Mouse (Mus musculus): ENCODE results near the gene H13. TPM values are rescaled to one million over a fixed set of nuclear protein-coding genes. Genes with fewer than 3 reads are reported as not detected.

The H13 gene
- polyA plus RNA-seq, 2 experiments = 27.4 to 38.1 TPM

DNA sequence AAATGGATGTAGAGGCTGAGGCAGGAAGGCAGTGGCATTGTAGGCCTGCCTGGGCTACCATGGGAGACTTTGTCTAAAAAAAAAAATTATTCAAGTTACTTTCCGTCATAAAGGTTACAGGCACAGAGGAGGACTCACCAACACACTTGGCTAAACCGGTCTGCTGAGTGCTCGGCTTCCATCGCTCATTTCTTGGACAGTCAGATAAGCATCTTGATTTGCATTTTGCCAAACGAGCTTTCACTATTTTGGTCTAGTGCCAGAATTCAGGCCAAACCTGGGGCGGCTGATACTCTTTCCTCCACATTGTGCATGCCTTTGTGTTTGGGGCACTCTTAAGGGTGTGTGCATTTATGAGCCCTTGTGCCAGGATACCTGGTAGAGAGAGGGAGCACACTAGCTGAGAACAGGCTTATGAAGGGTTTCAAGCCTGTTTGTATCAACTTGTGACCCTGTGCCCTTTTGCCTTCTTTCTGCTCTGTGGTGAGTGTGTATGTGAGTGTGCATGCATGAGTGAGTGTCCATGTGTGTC, 47.0 kb downstream of the H13 start:
- H3K4me3 ChIP-seq (ENCODE audit: insufficient read depth in 1 of 2, low read depth in 2 of 2, low read length in 2 of 2) = no peak overlapping the region
- H3K36me3 ChIP-seq (replicated peaks; ENCODE audit: control insufficient read depth, insufficient read depth, low read depth) = no peaks in the 10 kb centered on the region
- 65% methylated on average over 6 of the region's 6 CpGs for WGBS (ENCODE audit: insufficient replicate concordance)
- no peak overlapping the region for H3K4me2 ChIP-seq (ENCODE audit: low read depth)
- no peaks in the 10 kb centered on the region for H3K4me1 ChIP-seq (replicated peaks; ENCODE audit: control insufficient read depth in 2 of 2, insufficient read depth in 2 of 2, low read length in 1 of 2)
- no peaks in the 10 kb centered on the region for H3K27me3 ChIP-seq (ENCODE audit: control insufficient read depth, insufficient read depth, low read length)
- DNase-seq (ENCODE audit: low read depth in 3 of 3, low spot score in 3 of 3) = no peak
- H3K27ac ChIP-seq = no peak overlapping the region
- ATAC-seq (ENCODE audit: insufficient read depth) = no peak
- no peak for TF ChIP-seq CTCF (IDR thresholded peaks at IDR 0.05; ENCODE audit: low read depth)
- TF ChIP-seq EP300 (IDR thresholded peaks at IDR 0.05; ENCODE audit: low read depth) = no peak
- H3K9ac ChIP-seq (replicated peaks) = no peak overlapping the region
- H3K9me3 ChIP-seq (ENCODE audit: control insufficient read depth, low read length) = no peaks in the 10 kb centered on the region

DNA sequence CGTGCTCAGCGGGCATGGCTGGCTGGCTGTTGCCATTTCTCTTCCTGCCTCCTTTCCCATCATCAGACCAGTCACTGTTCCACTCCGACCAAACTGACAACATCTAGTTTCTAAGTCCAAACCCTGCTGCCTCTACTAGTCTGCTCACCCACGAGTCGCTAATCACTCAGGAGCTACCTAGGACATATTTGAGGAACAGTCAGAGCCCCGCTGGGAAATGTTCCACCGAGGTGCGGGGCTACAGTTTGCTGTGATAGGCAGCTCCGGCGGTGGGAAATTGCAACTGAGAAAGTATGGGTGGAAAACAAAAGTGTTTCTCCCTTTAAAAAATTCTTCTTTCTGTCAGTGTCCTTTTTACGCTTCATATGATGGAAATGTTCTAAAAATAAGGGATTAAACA, 48.4 kb downstream of the H13 start:
- no peak overlapping the region for H3K4me3 ChIP-seq (ENCODE audit: insufficient read depth in 1 of 2, low read depth in 2 of 2, low read length in 2 of 2)
- no peak for DNase-seq (ENCODE audit: low read depth in 3 of 3, low spot score in 3 of 3)
- H3K4me1 ChIP-seq (replicated peaks; ENCODE audit: control insufficient read depth in 2 of 2, insufficient read depth in 2 of 2, low read length in 1 of 2) = no peaks in the 10 kb centered on the region
- ATAC-seq (ENCODE audit: insufficient read depth) = no peak
- H3K4me2 ChIP-seq (ENCODE audit: low read depth) = no peak overlapping the region
- H3K27me3 ChIP-seq (ENCODE audit: control insufficient read depth, insufficient read depth, low read length) = peaks cover 2% of the 10 kb centered on the region
- H3K9me3 ChIP-seq (ENCODE audit: control insufficient read depth, low read length) = no peaks in the 10 kb centered on the region
- WGBS (ENCODE audit: insufficient replicate concordance) = 69% methylated on average over 11 of the region's 11 CpGs
- no peak for TF ChIP-seq CTCF (IDR thresholded peaks at IDR 0.05; ENCODE audit: low read depth)
- no peak for TF ChIP-seq EP300 (IDR thresholded peaks at IDR 0.05; ENCODE audit: low read depth)
- H3K36me3 ChIP-seq (replicated peaks; ENCODE audit: control insufficient read depth, insufficient read depth, low read depth) = no peaks in the 10 kb centered on the region
- H3K27ac ChIP-seq = no peak overlapping the region
- no peak overlapping the region for H3K9ac ChIP-seq (replicated peaks)

DNA sequence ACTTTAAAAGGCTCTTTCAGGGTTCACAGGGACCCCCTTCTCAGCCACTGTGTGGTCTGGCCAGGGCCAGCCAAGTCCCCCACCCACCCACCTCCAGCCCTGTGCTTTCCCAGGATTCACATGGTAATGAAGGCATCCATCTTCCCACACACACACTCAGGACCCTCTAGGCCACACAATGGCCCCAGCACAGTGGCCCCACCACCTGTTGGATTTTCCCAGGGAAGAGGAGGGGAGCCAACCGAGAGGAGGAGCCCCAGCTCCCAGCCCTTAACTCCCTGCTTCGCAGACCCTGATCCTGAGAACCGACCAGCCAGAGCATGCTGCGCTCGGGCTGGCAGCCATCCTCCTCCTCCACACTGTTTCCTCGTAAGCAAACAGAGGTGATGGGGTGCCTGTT, 48.8 kb downstream of the H13 start:
- DNase-seq (ENCODE audit: low read depth in 3 of 3, low spot score in 3 of 3) = no peak
- TF ChIP-seq EP300 (IDR thresholded peaks at IDR 0.05; ENCODE audit: low read depth) (no peak), CTCF (IDR thresholded peaks at IDR 0.05; ENCODE audit: low read depth) (no peak)
- H3K4me3 ChIP-seq (ENCODE audit: insufficient read depth in 1 of 2, low read depth in 2 of 2, low read length in 2 of 2) = no peak overlapping the region
- no peak for ATAC-seq (ENCODE audit: insufficient read depth)
- H3K9me3 ChIP-seq (ENCODE audit: control insufficient read depth, low read length) = no peaks in the 10 kb centered on the region
- peaks cover 3% of the 10 kb centered on the region for H3K27me3 ChIP-seq (ENCODE audit: control insufficient read depth, insufficient read depth, low read length)
- H3K27ac ChIP-seq = no peak overlapping the region
- H3K36me3 ChIP-seq (replicated peaks; ENCODE audit: control insufficient read depth, insufficient read depth, low read depth) = no peaks in the 10 kb centered on the region
- no peaks in the 10 kb centered on the region for H3K4me1 ChIP-seq (replicated peaks; ENCODE audit: control insufficient read depth in 2 of 2, insufficient read depth in 2 of 2, low read length in 1 of 2)
- WGBS (ENCODE audit: insufficient replicate concordance) = 67% methylated on average over 6 of the region's 6 CpGs
- no peak overlapping the region for H3K9ac ChIP-seq (replicated peaks)
- H3K4me2 ChIP-seq (ENCODE audit: low read depth) = no peak overlapping the region

DNA sequence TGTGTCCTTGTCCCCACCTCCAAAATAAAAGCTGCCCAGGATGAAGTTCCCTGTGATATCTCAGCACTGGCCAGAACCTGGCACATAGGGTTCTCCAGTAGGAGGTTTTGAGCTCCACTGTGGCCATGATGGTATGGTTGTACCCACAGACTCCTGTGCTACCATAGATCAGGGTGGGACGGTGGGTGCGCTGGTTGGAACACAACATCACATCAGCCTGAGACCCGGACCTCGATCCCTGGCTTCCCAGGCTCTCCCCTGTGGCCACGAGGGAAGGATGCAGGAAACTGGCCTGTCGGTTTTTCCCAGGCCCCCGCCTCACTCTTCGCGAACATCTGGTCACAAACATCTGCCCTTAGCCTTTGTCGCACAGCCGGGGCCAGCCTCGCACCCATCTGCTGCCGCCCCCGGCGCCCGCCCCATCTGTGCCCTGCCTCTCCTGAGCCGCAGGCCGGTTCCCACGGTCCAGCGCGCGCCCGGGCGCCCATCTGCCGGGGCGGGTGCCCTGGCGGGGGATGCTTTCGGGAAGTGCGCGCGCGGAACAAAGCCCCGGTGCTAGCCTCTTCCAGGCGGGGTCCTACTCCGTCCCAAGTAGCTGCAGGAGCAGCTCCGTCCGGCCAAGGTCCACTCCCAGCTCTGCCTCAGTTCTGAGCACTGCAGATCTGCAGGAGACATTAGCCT, 54.5 kb downstream of the H13 start:
- ATAC-seq (ENCODE audit: insufficient read depth) = no peak

DNA sequence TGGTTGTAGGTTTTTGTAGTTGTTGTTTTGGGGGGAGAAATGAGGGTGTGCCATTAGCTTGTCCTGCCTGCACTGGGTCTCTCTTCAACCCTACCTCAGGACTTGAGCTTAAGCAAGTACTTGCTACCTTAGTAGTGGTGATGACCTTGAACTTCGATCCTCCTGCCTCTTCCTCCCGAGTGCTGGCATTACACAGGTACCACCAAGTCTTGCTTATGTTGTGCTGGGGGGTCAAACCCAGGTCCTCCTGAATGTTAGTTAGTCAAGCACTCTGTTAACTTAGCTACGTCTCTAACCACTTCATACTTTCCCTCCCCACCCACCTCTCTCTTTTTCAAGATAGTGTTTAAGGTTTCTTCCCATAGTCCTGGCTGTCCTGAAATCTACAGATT, 55.1 kb downstream of the H13 start:
- H3K36me3 ChIP-seq (replicated peaks; ENCODE audit: control insufficient read depth, insufficient read depth, low read depth) = no peaks in the 10 kb centered on the region
- peak overlapping the region; percentile 40; the same call in 1 of the 2 replicates for H3K4me2 ChIP-seq (ENCODE audit: low read depth)
- peaks cover 0 to 18% of the 10 kb centered on the region in 2 experiments; a peak in 2 of 4 replicates for H3K4me1 ChIP-seq (replicated peaks; ENCODE audit: control insufficient read depth in 2 of 2, insufficient read depth in 2 of 2, low read length in 1 of 2)
- H3K27ac ChIP-seq = no peak overlapping the region
- H3K9me3 ChIP-seq (ENCODE audit: control insufficient read depth, low read length) = no peaks in the 10 kb centered on the region
- H3K4me3 ChIP-seq (ENCODE audit: insufficient read depth in 1 of 2, low read depth in 2 of 2, low read length in 2 of 2) = no peak overlapping the region
- TF ChIP-seq CTCF (IDR thresholded peaks at IDR 0.05; ENCODE audit: low read depth) (no peak), EP300 (IDR thresholded peaks at IDR 0.05; ENCODE audit: low read depth) (no peak)
- H3K9ac ChIP-seq (replicated peaks) = no peak overlapping the region
- DNase-seq (ENCODE audit: low read depth in 3 of 3, low spot score in 3 of 3) (no peak), ATAC-seq (ENCODE audit: insufficient read depth) (no peak)
- H3K27me3 ChIP-seq (ENCODE audit: control insufficient read depth, insufficient read depth, low read length) = peaks cover 27% of the 10 kb centered on the region
- 49% methylated on average over 3 of the region's 3 CpGs for WGBS (ENCODE audit: insufficient replicate concordance)

More for the DNA sequence above, 54.5 kb downstream of the H13 start:
- Histone ChIP-seq H3K36me3 (replicated peaks; ENCODE audit: control insufficient read depth, insufficient read depth, low read depth) (no peaks in the 10 kb centered on the region), H3K27me3 (ENCODE audit: control insufficient read depth, insufficient read depth, low read length) (peaks cover 27% of the 10 kb centered on the region), H3K9ac (replicated peaks) (no peak overlapping the region), H3K4me3 (ENCODE audit: insufficient read depth in 1 of 2, low read depth in 2 of 2, low read length in 2 of 2) (peak overlapping the region in 1 of 2 experiments; percentile 20; a peak in 1 of 4 replicates), H3K27ac (no peak overlapping the region), H3K4me2 (ENCODE audit: low read depth) (peak overlapping the region; percentile 40), H3K9me3 (ENCODE audit: control insufficient read depth, low read length) (no peaks in the 10 kb centered on the region), H3K4me1 (replicated peaks; ENCODE audit: control insufficient read depth in 2 of 2, insufficient read depth in 2 of 2, low read length in 1 of 2) (peaks cover 0 to 12% of the 10 kb centered on the region in 2 experiments; a peak in 2 of 4 replicates)
- TF ChIP-seq CTCF (IDR thresholded peaks at IDR 0.05; ENCODE audit: low read depth) = no peak
- no peak for DNase-seq (ENCODE audit: low read depth in 3 of 3, low spot score in 3 of 3)
- WGBS (ENCODE audit: insufficient replicate concordance) = 4% methylated on average over 37 of the region's 37 CpGs

All from liver, embryonic 14.5 days (tissue).